Mouse (Mus musculus): ENCODE results near the gene Tigit. TPM values are rescaled to one million over a fixed set of nuclear protein-coding genes. Genes with fewer than 3 reads are reported as not detected.
A peak's percentile ranks its signal among the peaks of the same experiment; 100 is the strongest.

Gene Tigit
- total RNA-seq, 2 experiments from 2014 or later = not detected

DNA sequence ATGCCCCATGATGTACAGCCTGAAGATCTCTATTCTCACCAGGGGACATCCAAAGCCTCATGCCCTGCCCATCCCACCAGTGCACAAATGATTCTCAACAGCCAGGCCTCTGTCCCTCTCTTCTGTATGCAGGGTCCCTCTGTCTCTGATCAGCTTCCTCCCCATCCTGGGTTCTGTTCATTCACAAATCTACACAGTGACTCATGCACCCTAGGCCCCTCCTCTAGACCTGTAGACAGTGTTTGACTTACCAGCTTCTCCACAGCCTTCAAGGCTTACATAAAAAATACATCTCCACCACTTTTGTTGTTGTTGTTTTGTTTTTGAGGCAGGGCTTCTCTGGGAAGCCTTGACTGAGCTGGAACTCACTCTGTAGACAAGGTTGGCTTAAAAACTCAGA, 915 bp upstream of the Tigit start:
- no peak for DNase-seq

GRCm38 (mm10) chr16:43662124-43663004, 1.6 kb downstream of the Tigit start:
- DNase-seq = no peak

GRCm38 (mm10) chr16:43661576-43661975, 2.4 kb downstream of the Tigit start:
- no peak for DNase-seq

GRCm38 (mm10) chr16:43655183-43655787, 8.7 kb downstream of the Tigit start:
- no peak for DNase-seq

- no peak for DNase-seq
Observed at GRCm38 (mm10) chr16:43654269-43654668, 9.7 kb downstream of the Tigit start.

DNA sequence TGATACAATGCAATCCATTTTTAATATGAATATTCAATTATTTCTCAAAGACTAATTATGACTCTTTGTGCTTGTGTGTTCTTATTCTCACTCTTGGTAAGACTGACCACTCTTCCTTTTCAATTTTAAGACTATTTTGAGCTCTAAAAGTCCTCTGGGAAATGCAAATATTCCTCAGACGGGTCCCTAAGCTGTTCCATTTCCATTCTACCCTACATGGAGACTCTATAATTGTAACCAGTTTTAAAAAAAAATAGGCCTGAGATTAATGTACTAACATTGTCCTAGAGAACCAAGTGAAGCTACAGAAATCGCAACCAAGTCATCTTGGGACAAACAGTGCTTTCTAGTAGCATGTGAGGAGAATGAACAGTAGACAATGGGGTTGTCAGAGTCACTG, 10.7 kb downstream of the Tigit start:
- no peak for DNase-seq

DNA sequence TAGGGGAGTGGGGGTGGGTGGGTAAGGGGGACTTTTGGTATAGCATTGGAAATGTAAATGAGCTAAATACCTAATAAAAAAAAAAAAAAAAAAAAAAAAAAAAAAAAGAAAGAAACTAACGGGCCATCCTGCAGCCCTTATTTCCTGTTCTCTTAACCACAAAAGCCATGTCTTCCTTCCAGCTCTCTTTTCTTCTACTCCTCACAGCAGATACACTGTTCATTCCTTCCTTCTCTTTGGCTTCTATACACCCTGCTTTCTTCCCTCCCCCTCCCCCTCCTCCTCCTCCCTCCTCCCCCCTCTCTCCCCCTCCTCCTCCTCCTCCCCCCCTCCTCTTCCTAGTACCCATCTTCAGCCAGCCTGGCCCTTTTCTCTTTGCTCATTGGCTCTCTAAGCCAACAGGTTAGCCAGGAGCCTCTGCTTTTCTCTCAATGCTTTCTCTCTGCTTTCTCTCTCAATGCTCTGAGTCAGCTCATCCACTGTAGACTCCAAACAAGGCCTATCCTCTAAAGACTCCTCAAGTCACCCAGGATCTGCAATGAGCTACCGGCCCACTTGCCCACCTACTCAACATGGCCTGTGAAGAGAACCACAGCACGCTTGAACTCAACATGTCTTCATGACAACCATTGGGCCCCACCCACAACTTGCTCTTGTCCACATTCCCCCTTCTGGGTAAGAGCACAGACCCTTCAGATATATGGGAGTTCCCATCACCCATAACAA, 13.4 kb downstream of the Tigit start:
- DNase-seq = no peak

- DNase-seq = no peak
Observed at GRCm38 (mm10) chr16:43647641-43648040, 16.3 kb downstream of the Tigit start.

GRCm38 (mm10) chr16:43646943-43647342, 17.0 kb downstream of the Tigit start:
- DNase-seq = no peak

DNA sequence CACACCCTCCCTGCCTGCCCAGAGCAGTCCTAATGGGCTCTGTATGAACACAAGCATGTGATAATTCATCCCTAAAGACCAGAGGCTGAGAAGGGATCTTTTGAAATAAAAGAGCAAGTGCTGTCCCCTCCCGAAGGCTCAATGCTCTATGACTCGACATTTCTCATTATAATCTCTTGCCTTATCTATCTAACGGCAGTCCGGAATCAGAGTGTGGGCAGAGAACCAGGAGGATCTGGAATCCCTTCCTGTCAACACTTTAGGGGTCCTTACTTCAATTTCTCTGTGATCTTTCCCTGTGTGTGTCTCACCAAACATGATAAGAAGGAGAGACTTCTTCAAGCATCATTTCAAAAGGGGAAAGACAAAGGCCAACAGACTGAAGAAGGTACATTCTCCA, 18.1 kb downstream of the Tigit start:
- DNase-seq = no peak

- DNase-seq = no peak
Observed at GRCm38 (mm10) chr16:43641230-43641629, 22.7 kb downstream of the Tigit start.

DNA sequence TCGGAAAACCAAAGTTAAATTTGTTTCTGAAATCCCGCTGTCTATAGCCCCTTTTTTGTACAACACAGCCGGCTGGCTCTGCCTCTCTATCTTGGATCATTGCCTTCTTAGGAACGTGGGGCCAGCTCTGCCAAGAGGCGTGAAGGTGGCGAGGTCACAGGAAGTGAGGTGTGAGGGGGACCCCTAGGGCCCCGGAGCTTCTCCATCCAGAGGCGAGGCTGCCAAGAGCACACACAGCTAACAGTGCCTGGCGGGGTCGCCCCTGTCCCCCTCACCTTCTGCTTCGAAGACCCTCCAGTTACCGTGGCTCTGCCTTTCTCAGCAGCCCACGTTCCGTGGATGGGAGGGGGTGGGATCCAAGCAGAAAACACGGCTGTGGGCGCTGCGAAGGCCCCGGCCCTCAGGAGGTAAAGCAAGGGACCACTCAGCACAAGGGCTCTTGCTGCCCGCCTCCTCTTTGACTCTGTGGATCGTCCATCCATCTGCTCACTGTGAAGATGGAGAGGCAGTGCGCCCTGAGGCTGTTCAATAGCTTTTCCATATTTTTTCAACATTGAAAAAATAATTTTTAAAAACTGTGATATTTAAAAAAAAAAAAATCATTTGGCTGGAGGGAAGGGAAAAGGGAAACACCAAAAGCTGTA, 25.4 kb downstream of the Tigit start:
- peak in 1 of 2 experiments; percentile 25 for DNase-seq

DNA sequence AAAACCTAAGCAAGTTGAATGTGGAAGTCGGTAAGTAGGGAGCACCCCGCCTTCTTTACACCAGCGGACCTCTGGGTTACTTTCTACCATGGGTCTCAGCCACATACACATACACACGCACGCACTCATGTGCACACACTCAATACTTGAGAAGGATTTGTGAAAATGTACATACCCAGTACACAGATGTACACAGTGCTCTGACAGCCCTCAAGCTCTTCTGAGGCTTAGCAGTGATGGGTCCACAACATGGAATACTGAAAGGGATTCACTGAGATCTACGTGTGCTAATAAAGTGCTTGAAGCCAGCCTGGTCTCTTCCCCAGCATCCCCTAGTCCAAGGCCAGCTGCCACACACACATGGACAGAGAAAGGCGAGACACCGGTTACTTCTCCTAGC, 26.7 kb downstream of the Tigit start:
- no peak for DNase-seq

DNA sequence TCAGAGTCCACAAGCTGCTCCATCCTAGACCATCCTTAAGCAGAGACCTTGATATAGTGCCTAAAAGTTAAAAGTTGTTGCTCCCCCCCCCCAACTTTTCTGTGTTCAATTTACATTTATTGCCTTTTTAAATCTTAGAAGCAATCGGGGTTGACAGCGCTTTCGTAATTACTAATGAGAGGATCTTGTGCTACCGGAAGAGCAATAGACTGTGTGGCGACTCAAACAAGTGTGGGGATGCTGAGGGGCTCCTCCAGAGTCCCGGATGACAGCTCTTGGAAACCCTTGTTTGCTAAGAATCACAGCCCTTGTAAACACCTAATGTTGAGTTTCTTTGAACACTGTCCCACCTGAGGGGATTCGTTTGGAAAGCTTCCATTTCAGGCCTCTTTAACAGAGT, 29.9 kb downstream of the Tigit start:
- DNase-seq = no peak

- DNase-seq = no peak
Observed at GRCm38 (mm10) chr16:43631758-43632157, 32.2 kb downstream of the Tigit start.

DNA sequence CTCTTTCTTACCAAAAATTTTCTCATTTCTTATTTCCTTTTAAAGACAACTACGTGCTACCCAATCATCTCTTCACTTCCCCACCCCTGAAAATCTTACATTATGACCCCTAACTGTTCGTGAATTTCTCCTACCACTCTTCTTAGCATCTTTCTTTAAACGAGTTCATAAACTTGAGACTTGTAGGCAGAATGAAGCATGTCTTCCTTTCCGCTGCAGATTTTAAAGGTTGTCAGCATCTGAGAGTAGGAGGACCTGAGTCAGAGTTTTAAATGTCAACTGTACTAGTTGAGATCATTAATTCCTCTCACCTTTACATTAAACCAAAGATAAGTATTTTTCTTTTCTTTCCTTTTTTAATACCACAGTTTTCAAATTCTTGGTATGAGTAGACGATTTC, 35.3 kb downstream of the Tigit start:
- DNase-seq = no peak

GRCm38 (mm10) chr16:43625956-43626355, 38.0 kb downstream of the Tigit start:
- no peak for DNase-seq

- peak; percentile 48 to 51 for DNase-seq
Observed at GRCm38 (mm10) chr16:43625289-43625688, 38.7 kb downstream of the Tigit start.

DNA sequence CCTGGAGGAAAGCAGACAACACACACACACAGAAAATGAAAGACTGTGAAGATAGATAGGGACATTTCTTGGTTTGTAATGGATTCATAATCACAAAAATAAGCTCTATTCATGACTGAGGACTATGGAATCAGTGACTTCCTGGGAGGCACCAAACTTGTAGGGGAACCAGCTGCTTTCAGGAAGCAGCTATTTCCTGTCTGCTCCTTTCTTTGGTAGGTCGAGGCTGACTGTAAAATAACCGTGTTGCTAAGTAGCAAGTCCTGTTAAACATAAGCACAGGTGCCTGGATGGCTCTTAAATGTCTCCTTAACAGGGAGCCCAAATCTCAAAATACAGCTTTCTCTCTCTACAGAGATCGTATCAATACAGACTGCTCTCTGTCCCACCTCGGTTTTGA, 39.1 kb downstream of the Tigit start:
- no peak for DNase-seq

DNA sequence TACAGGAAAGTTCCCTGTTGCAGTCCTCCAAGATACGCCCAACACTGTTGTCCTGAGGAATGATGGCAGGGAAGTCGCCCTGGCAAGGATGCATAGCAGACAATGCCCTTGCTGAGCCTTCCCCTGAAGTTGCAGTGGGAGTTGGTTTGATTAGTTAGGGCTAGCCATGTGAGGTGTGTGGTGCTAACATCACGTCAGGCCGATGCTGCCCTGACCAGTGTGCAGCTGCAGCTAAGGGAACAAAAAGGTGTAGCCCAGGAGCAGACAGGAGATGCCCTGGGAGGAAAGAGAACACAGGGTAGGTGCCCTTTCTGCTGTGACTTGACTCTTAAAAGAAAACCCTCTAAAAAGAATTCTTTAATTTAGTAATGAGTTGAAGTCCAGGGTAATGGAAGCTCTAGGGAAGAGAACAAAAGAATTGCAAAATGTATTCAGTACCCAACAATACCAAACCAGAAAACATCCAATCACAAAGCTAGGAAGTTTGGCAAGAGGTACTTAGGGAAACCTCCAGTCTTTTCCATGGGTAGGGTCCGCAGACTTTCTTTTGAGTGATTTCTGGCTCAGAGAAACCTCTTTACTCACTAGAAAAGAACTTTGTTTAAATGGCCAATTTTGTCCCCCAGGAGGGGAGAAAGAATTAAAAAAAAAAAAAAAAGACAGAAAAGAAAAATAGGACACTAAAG, 40.5 kb downstream of the Tigit start:
- no peak for DNase-seq

- DNase-seq = no peak
Observed at GRCm38 (mm10) chr16:43620359-43620758, 43.6 kb downstream of the Tigit start.

DNA sequence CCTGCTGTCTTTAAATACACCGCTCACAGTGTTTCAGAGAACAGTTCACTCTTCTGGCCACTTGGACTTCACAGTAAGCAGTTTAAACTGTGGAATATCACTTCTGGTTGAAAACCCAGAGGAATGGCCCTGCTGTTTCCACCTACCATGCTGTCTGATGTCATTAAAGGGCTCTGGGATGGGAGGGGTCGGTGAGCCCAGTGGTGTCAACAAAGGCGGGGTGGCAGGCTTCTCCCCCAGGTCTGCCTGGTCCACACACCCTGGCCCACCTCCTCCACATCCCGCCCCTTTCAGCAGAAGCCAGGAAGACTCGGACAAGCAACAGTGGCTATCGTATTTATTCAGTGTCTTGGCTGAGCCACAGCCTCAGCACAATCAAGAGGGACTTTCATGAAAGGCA, 44.7 kb downstream of the Tigit start:
- peak in 1 of 2 experiments; percentile 38 for DNase-seq

All from heart, adult 18-20 months (tissue).